Mouse (Mus musculus) thymus, postnatal 0 days (tissue): Measurements from ENCODE around the gene Olfr1448. TPM values are rescaled to one million over a fixed set of nuclear protein-coding genes. Genes with fewer than 3 reads are reported as not detected.
"Not testable (repeated sequence)": the region's sequence is repeated elsewhere in the genome, so short reads cannot be mapped to it uniquely, and the experiment has no call there.

Experiments used
- DNase-seq: peaks from one replicate; pipeline ENCODE4 v3.0.0-alpha.2; 2015; ENCODE audit warnings: low spot score
- polyA plus RNA-seq: library from polyadenylated mRNA; unstranded; fragments of >200 nt; fragmentation: Nextera tagmentation; extraction: Ambion mirVana; gene quantifications from 2 replicates; pipeline ENCODE4 v1.2.1, GENCODE M21; 2015

Olfr1448 gene
- not detected in 2 replicates for polyA plus RNA-seq

GRCm38 (mm10) chr19:12924319-12924718 is at the start of gene Olfr1448:
Olfr1448 (minus strand) TSS chr19:12924419.
- DNase-seq = no peak

- DNase-seq = not testable (repeated sequence)
These were observed 45.9 kb upstream of the Olfr1448 start for GRCm38 (mm10) chr19:12970082-12970481.

- DNase-seq = no peak
These were observed 25.7 kb upstream of the Olfr1448 start, which contains the start of gene Olfr1450 for GRCm38 (mm10) chr19:12949958-12950357. Olfr1450 (plus strand) TSS chr19:12950258.

DNA sequence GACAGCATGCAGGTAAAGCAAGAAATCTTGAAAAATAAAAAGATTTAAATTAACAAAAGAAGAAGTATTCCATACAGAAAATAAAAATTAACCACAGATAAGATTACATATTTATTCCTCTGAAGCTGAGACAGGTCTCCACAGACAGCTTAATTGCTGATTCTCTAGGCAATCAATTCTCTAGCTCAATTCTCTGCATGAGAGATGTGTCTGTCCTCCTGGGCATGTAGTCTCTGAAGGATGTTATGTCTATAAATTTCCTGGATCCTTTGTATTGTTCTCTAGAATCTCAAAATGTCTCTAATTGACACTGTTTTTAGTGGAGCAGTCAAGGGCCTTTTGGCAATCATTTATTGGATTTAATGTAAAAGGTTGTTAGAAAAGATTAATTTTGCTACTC is 6.3 kb upstream of the Olfr1448 start, which contains the start of gene Olfr1449:
Gene Olfr1449, plus strand, starts transcription at position 301 of the 400 bp plus-strand sequence.
- DNase-seq = no peak

DNA sequence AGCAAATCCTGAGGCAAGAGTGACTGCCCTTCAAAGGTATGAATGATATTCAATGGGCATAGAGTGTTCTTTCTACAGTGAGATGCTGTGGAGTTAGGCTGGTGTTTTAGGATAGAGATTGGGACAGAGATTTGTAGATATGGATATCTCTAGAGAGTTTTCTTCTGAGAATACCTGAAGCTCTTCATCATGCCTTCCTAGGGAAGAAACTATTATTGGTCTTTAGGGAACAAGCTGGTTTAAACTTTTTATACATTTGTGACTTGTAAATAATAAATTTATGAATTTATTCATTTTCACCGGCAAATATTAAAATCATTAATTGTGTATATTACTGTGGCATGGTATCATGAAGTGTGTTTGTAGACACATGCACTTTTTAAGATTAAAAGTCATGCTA is 20.6 kb downstream of the Olfr1448 start, which contains the start of gene Olfr1447:
Gene Olfr1447, minus strand, starts transcription at position 101 of the 400 bp plus-strand sequence.
- DNase-seq = no peak

DNA sequence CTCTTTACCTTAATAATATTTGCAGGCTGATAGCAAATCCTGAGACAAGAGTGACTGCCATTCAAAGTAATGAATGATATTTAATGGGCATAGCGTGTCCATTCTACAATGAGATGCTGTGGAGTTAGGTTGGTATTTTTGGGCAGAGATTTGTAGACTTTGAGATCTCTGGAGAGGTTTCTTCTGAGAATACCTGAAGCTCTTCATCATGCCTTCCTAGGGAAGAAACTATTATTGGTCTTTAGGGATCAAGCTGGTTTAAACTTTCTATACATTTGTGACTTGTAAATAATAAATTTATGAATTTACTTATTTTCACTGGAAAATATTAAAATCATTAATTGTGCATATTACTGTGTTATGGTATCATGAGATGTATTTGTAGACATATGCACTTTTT is 30.8 kb downstream of the Olfr1448 start, which contains the start of gene Olfr1446:
Gene Olfr1446, minus strand, starts transcription at position 101 of the 400 bp plus-strand sequence.
- DNase-seq = no peak

DNA sequence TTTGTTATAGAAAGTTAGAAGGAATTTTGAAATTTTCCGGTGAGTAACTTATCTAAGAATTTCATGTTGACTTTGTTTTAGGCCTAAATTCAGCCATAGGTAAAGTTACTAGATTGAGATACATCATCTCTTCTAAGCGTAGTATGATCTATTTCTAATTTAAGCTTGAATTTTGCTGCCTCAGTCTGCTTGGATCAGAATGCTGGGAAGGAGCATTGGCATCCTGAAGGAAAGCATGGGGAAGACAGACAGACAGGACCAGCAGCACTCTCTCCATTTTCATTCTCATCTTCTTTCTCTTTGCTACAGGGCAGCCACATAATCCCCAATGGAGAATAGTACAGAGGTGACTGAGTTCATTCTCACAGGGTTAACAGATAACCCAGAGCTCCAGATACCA is 40.7 kb downstream of the Olfr1448 start, which contains the start of gene Olfr1445:
Gene Olfr1445, plus strand, starts transcription at position 301 of the 400 bp plus-strand sequence.
- DNase-seq = no peak

Other genes starting within 250 kb of the Olfr1448 start
- not detected in 2 replicates for gene Olfr1443, start 246.3 kb downstream of the Olfr1448 start, polyA plus RNA-seq
- not detected in 2 replicates for gene Keg1, start 228.6 kb downstream of the Olfr1448 start, polyA plus RNA-seq
- 0.93 and 1.6 TPM in 2 replicates for gene Cntf, start 158.8 kb downstream of the Olfr1448 start, polyA plus RNA-seq
- gene Zfp91, start 128.3 kb downstream of the Olfr1448 start, polyA plus RNA-seq = 14.8 and 18.2 TPM in 2 replicates
- 43.3 and 48.2 TPM in 2 replicates for gene Lpxn, start 128.2 kb downstream of the Olfr1448 start, polyA plus RNA-seq
- not detected in 2 replicates for gene Gm5244, start 77.7 kb downstream of the Olfr1448 start, polyA plus RNA-seq
- 0.06 and 0.09 TPM in 2 replicates for gene Olfr1444, start 67.1 kb downstream of the Olfr1448 start, polyA plus RNA-seq
- gene Olfr1445, start 40.6 kb downstream of the Olfr1448 start, polyA plus RNA-seq = not detected in 2 replicates
- gene Olfr1446, start 30.9 kb downstream of the Olfr1448 start, polyA plus RNA-seq = not detected in 2 replicates
- not detected in 2 replicates for gene Olfr1447, start 20.7 kb downstream of the Olfr1448 start, polyA plus RNA-seq
- gene Olfr1449, start 6.4 kb upstream of the Olfr1448 start, polyA plus RNA-seq = not detected in 2 replicates
- not detected in 2 replicates for gene Olfr1450, start 25.8 kb upstream of the Olfr1448 start, polyA plus RNA-seq
- not detected in 2 replicates for gene Olfr1451, start 70.6 kb upstream of the Olfr1448 start, polyA plus RNA-seq
- gene Olfr1453, start 103.9 kb upstream of the Olfr1448 start, polyA plus RNA-seq = not detected in 2 replicates
- gene Olfr1454, start 136.2 kb upstream of the Olfr1448 start, polyA plus RNA-seq = not detected in 2 replicates
- gene Olfr1457, start 173.5 kb upstream of the Olfr1448 start, polyA plus RNA-seq = not detected in 2 replicates
- gene Olfr1458, start 182.4 kb upstream of the Olfr1448 start, polyA plus RNA-seq = not detected in 2 replicates
- gene Olfr1459, start 225.1 kb upstream of the Olfr1448 start, polyA plus RNA-seq = not detected in 2 replicates
- not detected in 2 replicates for gene Olfr1461, start 238.6 kb upstream of the Olfr1448 start, polyA plus RNA-seq